ENCODE assay signal across 24 mouse cellular contexts in the genomic region with DNA sequence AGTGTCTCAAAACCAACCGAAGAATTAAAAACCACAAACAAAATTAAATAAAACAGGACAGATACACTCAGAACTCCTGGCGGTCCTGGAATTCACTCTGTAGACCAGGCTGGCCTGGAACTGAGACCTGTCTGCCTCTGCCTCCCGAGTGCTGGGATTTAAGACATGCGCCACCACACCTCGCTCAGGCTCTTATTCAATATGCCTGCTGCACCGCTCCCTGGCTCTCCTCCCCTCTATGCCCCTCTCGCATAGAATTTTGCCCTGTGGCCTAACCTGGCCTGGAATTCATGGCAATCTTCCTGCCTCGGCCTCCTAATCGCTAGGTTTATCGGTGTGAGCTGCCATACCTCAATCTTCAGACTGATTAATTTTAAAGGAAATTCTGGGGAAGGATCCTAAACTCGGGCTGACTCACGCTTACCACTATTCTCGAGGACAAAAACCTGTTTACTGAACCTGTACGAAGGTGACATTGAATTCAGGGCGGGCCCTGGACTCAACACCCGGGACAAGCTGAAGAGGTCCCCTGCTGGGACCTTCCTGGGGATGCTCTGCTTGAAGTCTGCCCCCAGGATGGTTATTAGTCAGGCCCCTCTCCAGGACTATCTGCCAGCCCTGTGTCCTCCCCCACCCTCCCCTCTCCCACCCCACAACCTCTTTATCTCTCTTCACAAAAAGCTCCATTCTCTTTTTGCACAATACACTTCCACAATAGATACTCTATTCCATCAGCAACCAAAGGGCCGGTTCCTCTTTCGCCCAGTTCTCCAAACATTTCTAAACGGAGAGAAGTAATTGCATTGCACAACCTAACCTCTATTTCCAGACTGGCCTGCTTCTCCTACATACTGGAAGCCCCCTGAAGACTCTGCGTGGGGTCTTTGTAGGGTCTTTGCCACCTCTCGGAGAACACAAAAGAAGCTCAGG. TPM values are rescaled to one million over a fixed set of nuclear protein-coding genes. Genes with fewer than 3 reads are reported as not detected.
A peak's percentile ranks its signal among the peaks of the same experiment; 100 is the strongest.
DNase-seq lines count a peak whose midpoint lies in the region; ATAC-seq and TF ChIP-seq lines count a peak whose summit lies in the region.
"Had no signal": no experiment of that assay in that cellular context is flagged by ENCODE, and none has a peak within 500 bp of the region (broad histone marks: within the 10 kb centered on the region; RNA-seq: fewer than 3 reads in every experiment).

No protein-coding gene starts in this region.

- TF ChIP-seq CTCF in bone marrow macrophage, adult 2 months (IDR thresholded peaks at IDR 0.05; ENCODE audit: low read depth, low read length), result no peak

- no peak for TF ChIP-seq POLR2A in bone marrow macrophage, adult 2 months (IDR thresholded peaks at IDR 0.05; ENCODE audit: borderline replicate concordance, low read depth, low read length)

- DNase-seq in liver, embryonic 11.5 days (ENCODE audit: low spot score), result no peak
- DNase-seq in ES-CJ7 (ENCODE audit: low read depth, low spot score), result peak; percentile 98
- no peak for DNase-seq in left cerebral cortex, adult 9 months (ENCODE audit: low spot score in 2 of 2)
- DNase-seq in ovary, postnatal 36 days (ENCODE audit: low spot score), result no peak
- DNase-seq: adrenal gland, adult 2 months; cerebellum, adult 11-12 months; cerebellum, postnatal 14 days; heart, postnatal 4 days; kidney, adult 11 months; kidney, postnatal 10 days; right cerebral cortex, postnatal 14 days; thymus, postnatal 14 days had no signal

- 0 out of 2 replicates have a peak overlapping the region, but pooled peaks have one; percentile 7 for H3K27ac ChIP-seq in liver, embryonic 15.5 days (replicated peaks)
- H3K27ac ChIP-seq in liver, embryonic 11.5 days (ENCODE audit: low read depth, low read length), result no peak overlapping the region
- H3K27ac ChIP-seq in bone marrow macrophage, adult 2 months (ENCODE audit: insufficient read depth, low read depth, low read length), result peak overlapping the region; percentile 97
- H3K27ac ChIP-seq in hindbrain, embryonic 12.5 days, result no peak overlapping the region
- H3K27ac ChIP-seq: embryonic facial prominence, embryonic 15.5 days; forebrain, embryonic 10.5 days; heart, embryonic 15.5 days; limb, embryonic 10.5 days; lung, embryonic 15.5 days; midbrain, embryonic 15.5 days; neural tube, embryonic 15.5 days had no signal

- no peaks in the 10 kb centered on the region for H3K36me3 ChIP-seq in liver, embryonic 15.5 days (replicated peaks)
- no peaks in the 10 kb centered on the region for H3K36me3 ChIP-seq in liver, embryonic 11.5 days (ENCODE audit: control insufficient read depth, insufficient read depth, low read length)
- H3K36me3 ChIP-seq in hindbrain, embryonic 12.5 days, result no peaks in the 10 kb centered on the region
- H3K36me3 ChIP-seq: embryonic facial prominence, embryonic 15.5 days; forebrain, embryonic 10.5 days; heart, embryonic 15.5 days; limb, embryonic 10.5 days; lung, embryonic 15.5 days; midbrain, embryonic 15.5 days; neural tube, embryonic 15.5 days had no signal

- no peak for ATAC-seq in liver, embryonic 15.5 days (ENCODE audit: insufficient read depth)
- ATAC-seq in liver, embryonic 11.5 days (replicated peaks; ENCODE audit: low FRiP score), result no peak
- peak; percentile 69 for ATAC-seq in megakaryocyte progenitor cell, adult 5-6 weeks (replicated peaks; ENCODE audit: poor library complexity)
- ATAC-seq in hindbrain, embryonic 12.5 days (ENCODE audit: low FRiP score), result no peak
- ATAC-seq: midbrain, embryonic 15.5 days had no signal

- 58% methylated on average over 21 of the region's 21 CpGs for WGBS in liver, embryonic 15.5 days (ENCODE audit: insufficient replicate concordance)
- WGBS in liver, embryonic 11.5 days, result 71% methylated on average over 21 of the region's 21 CpGs
- 68% methylated on average over 21 of the region's 21 CpGs for WGBS in hindbrain, embryonic 12.5 days

- peaks cover 22% of the 10 kb centered on the region for H3K4me1 ChIP-seq in liver, embryonic 15.5 days (replicated peaks)
- peaks cover 3% of the 10 kb centered on the region; the same call in 1 of the 2 replicates for H3K4me1 ChIP-seq in liver, embryonic 11.5 days (replicated peaks; ENCODE audit: control insufficient read depth, insufficient read depth, low read length)
- H3K4me1 ChIP-seq in bone marrow macrophage, adult 2 months (ENCODE audit: control insufficient read depth, insufficient read depth, low read length), result peaks cover 52% of the 10 kb centered on the region
- no peaks in the 10 kb centered on the region for H3K4me1 ChIP-seq in hindbrain, embryonic 12.5 days
- H3K4me1 ChIP-seq: embryonic facial prominence, embryonic 15.5 days; heart, embryonic 15.5 days; limb, embryonic 10.5 days; lung, embryonic 15.5 days; midbrain, embryonic 15.5 days; neural tube, embryonic 15.5 days had no signal

- H3K9me3 ChIP-seq in liver, embryonic 15.5 days (replicated peaks), result no peaks in the 10 kb centered on the region
- H3K9me3 ChIP-seq in liver, embryonic 11.5 days (ENCODE audit: control insufficient read depth, low read length), result no peaks in the 10 kb centered on the region
- H3K9me3 ChIP-seq in hindbrain, embryonic 12.5 days (replicated peaks), result no peaks in the 10 kb centered on the region
- H3K9me3 ChIP-seq: embryonic facial prominence, embryonic 15.5 days; forebrain, embryonic 10.5 days; heart, embryonic 15.5 days; limb, embryonic 10.5 days; lung, embryonic 15.5 days; megakaryocyte, embryonic 14.5 days; midbrain, embryonic 15.5 days; neural tube, embryonic 15.5 days had no signal

- no peaks in the 10 kb centered on the region for H3K27me3 ChIP-seq in liver, embryonic 15.5 days
- H3K27me3 ChIP-seq in liver, embryonic 11.5 days (replicated peaks; ENCODE audit: control insufficient read depth, insufficient read depth, low read length), result no peaks in the 10 kb centered on the region
- no peaks in the 10 kb centered on the region for H3K27me3 ChIP-seq in hindbrain, embryonic 12.5 days
- H3K27me3 ChIP-seq: embryonic facial prominence, embryonic 15.5 days; heart, embryonic 15.5 days; lung, embryonic 15.5 days; megakaryocyte, embryonic 14.5 days; midbrain, embryonic 15.5 days; neural tube, embryonic 15.5 days had no signal

- H3K4me2 ChIP-seq in liver, embryonic 15.5 days, result no peak overlapping the region
- no peak overlapping the region for H3K4me2 ChIP-seq in liver, embryonic 11.5 days
- H3K4me2 ChIP-seq in hindbrain, embryonic 12.5 days (replicated peaks), result no peak overlapping the region
- H3K4me2 ChIP-seq: embryonic facial prominence, embryonic 15.5 days; heart, embryonic 15.5 days; lung, embryonic 15.5 days; midbrain, embryonic 15.5 days; neural tube, embryonic 15.5 days had no signal

- H3K4me3 ChIP-seq in liver, embryonic 15.5 days (replicated peaks), result no peak overlapping the region
- no peak overlapping the region for H3K4me3 ChIP-seq in liver, embryonic 11.5 days (ENCODE audit: low read depth, low read length)
- H3K4me3 ChIP-seq in bone marrow macrophage, adult 2 months (ENCODE audit: insufficient read depth, low read length), result no peak overlapping the region
- no peak overlapping the region for H3K4me3 ChIP-seq in hindbrain, embryonic 12.5 days
- H3K4me3 ChIP-seq: embryonic facial prominence, embryonic 15.5 days; forebrain, embryonic 10.5 days; heart, embryonic 15.5 days; limb, embryonic 10.5 days; lung, embryonic 15.5 days; megakaryocyte, embryonic 14.5 days; midbrain, embryonic 15.5 days; neural tube, embryonic 15.5 days had no signal

- H3K9ac ChIP-seq in liver, embryonic 15.5 days, result no peak overlapping the region
- H3K9ac ChIP-seq in liver, embryonic 11.5 days (ENCODE audit: low read depth, low read length), result no peak overlapping the region
- H3K9ac ChIP-seq in hindbrain, embryonic 12.5 days, result no peak overlapping the region
- H3K9ac ChIP-seq: embryonic facial prominence, embryonic 15.5 days; heart, embryonic 15.5 days; lung, embryonic 15.5 days; midbrain, embryonic 15.5 days; neural tube, embryonic 15.5 days had no signal

RNA-seq across cellular contexts. Expression of gene Zfp710, which starts 9.5 kb away (rescaled TPM):
- 5.6 and 7.4 TPM in 2 replicates for polyA plus RNA-seq in liver, embryonic 15.5 days (2015; fragmentation: Nextera tagmentation; extraction: Ambion mirVana)
- 10.8 and 11.8 TPM in 2 replicates for polyA plus RNA-seq in liver, embryonic 11.5 days (2014; fragmentation: Nextera tagmentation; extraction: Ambion mirVana)
- 125 and 138 TPM in 2 replicates for polyA plus RNA-seq in bone marrow macrophage, adult 2 months (2012; ENCODE audit: insufficient read depth, insufficient read length, missing spikeins)
- 18.9 and 19.3 TPM in 2 replicates for total RNA-seq in megakaryocyte progenitor cell, adult 5-6 weeks (2015)
- 22.7 and 23.6 TPM in 2 replicates for total RNA-seq in megakaryocyte progenitor cell, adult 5-6 weeks (2017)
- 26.0 and 26.4 TPM in 2 replicates for polyA plus RNA-seq in hindbrain, embryonic 12.5 days (2016; fragmentation: Nextera tagmentation; extraction: Ambion mirVana)

Comparison
In these comparisons a context has a peak if more than half of its experiments do, and no peak if none do; other contexts are left out.
1. H3K27ac ChIP-seq: peak in liver, embryonic 15.5 days (single experiment) and bone marrow macrophage, adult 2 months (single experiment); none in liver, embryonic 11.5 days (single experiment) and hindbrain, embryonic 12.5 days (single experiment).